Mouse (Mus musculus): ENCODE data around the gene Msh4.
A peak's percentile ranks its signal among the peaks of the same experiment; 100 is the strongest.
"Not testable (repeated sequence)": the region's sequence is repeated elsewhere in the genome, so short reads cannot be mapped to it uniquely, and the experiment has no call there.

Msh4 gene

GRCm38 (mm10) chr3:153846109-153846508 lies 59.8 kb downstream of the Msh4 start:
- DNase-seq: no peak

- no peak for DNase-seq
Measured at GRCm38 (mm10) chr3:153845500-153845899, 60.4 kb downstream of the Msh4 start.

GRCm38 (mm10) chr3:153844757-153845156 lies 61.2 kb downstream of the Msh4 start:
- no peak for DNase-seq

- no peak for DNase-seq
Measured at GRCm38 (mm10) chr3:153844030-153844429, 61.9 kb downstream of the Msh4 start, which contains the start of gene Asb17. TSS of gene Asb17 (plus strand) at chr3:153844209.

GRCm38 (mm10) chr3:153837593-153837992 lies 68.3 kb downstream of the Msh4 start:
- DNase-seq: no peak

GRCm38 (mm10) chr3:153836316-153836715 lies 69.6 kb downstream of the Msh4 start:
- no peak for DNase-seq

- DNase-seq: peak; percentile 16
Measured at GRCm38 (mm10) chr3:153835455-153836086, 70.4 kb downstream of the Msh4 start.

GRCm38 (mm10) chr3:153834071-153834470 lies 71.9 kb downstream of the Msh4 start:
- no peak for DNase-seq

GRCm38 (mm10) chr3:153832654-153832945 lies 73.3 kb downstream of the Msh4 start:
- DNase-seq: no peak

- no peak for DNase-seq
Measured at GRCm38 (mm10) chr3:153831873-153832653, 73.9 kb downstream of the Msh4 start.

- no peak for DNase-seq
Measured at GRCm38 (mm10) chr3:153831014-153831872, 74.7 kb downstream of the Msh4 start.

GRCm38 (mm10) chr3:153829788-153830187 lies 76.2 kb downstream of the Msh4 start:
- not testable (repeated sequence) for DNase-seq

- no peak for DNase-seq
Measured at GRCm38 (mm10) chr3:153826616-153827015, 79.3 kb downstream of the Msh4 start.

- DNase-seq: no peak
Measured at GRCm38 (mm10) chr3:153825197-153825596, 80.7 kb downstream of the Msh4 start.

GRCm38 (mm10) chr3:153823671-153824515 lies 82.0 kb downstream of the Msh4 start:
- DNase-seq: no peak

- no peak for DNase-seq
Measured at GRCm38 (mm10) chr3:153819438-153819837, 86.5 kb downstream of the Msh4 start.

- no peak for DNase-seq
Measured at GRCm38 (mm10) chr3:153818723-153819122, 87.2 kb downstream of the Msh4 start.

- DNase-seq: no peak
Measured at GRCm38 (mm10) chr3:153817376-153817890, 88.5 kb downstream of the Msh4 start.

GRCm38 (mm10) chr3:153814026-153814425 lies 91.9 kb downstream of the Msh4 start:
- DNase-seq: no peak

- DNase-seq: no peak
Measured at GRCm38 (mm10) chr3:153808406-153808805, 97.5 kb downstream of the Msh4 start.

GRCm38 (mm10) chr3:153807444-153808149 lies 98.3 kb downstream of the Msh4 start:
- DNase-seq: no peak
